Mouse (Mus musculus) lung, embryonic 16.5 days (tissue): ENCODE measurements around the gene Celsr1. TPM values are rescaled to one million over a fixed set of nuclear protein-coding genes. Genes with fewer than 3 reads are reported as not detected.
A peak's percentile ranks its signal among the peaks of the same experiment; 100 is the strongest.

ENCODE experiments used
- ATAC-seq: fragments of 200-750 bp; cut with Nextera tagmentation; 2 replicates; pipeline ENCODE4 v1.8.0; 2017; ENCODE audit warnings: low read depth, mild to moderate bottlenecking, moderate library complexity
- H3K27ac ChIP-seq: fragments of 300-500 bp; sonication (generic); 2 replicates; pipeline ENCODE4 v1.5.1; 2014; ENCODE audit warnings: mild to moderate bottlenecking, control low read depth, low read length
- H3K27me3 ChIP-seq: fragments of 300-500 bp; sonication (generic); 2 replicates; pipeline ENCODE4 v1.6.1; 2014; ENCODE audit warnings: low read depth, low read length, mixed read lengths; ENCODE audit not compliant: control insufficient read depth, insufficient read depth
- H3K36me3 ChIP-seq: fragments of 300-500 bp; sonication (generic); 2 replicates; pipeline ENCODE4 v1.6.1; 2014; ENCODE audit warnings: low read length; ENCODE audit not compliant: control insufficient read depth, insufficient read depth
- H3K4me1 ChIP-seq: fragments of 300-500 bp; sonication (generic); replicated peaks from 2 replicates; pipeline ENCODE4 v1.6.1; 2014; ENCODE audit warnings: low read length, mixed read lengths; ENCODE audit not compliant: control insufficient read depth, insufficient read depth
- H3K4me2 ChIP-seq: fragments of 300-500 bp; sonication (generic); 2 replicates; pipeline ENCODE4 v1.6.1; 2014; ENCODE audit warnings: low read depth, low read length, control low read depth
- H3K4me3 ChIP-seq: fragments of 300-500 bp; sonication (generic); 2 replicates; pipeline ENCODE4 v1.5.1; 2014; ENCODE audit warnings: mild to moderate bottlenecking, low read length, control low read depth
- H3K9ac ChIP-seq: fragments of 300-500 bp; sonication (generic); 2 replicates; pipeline ENCODE4 v1.6.1; 2014; ENCODE audit warnings: low read length, control low read depth
- H3K9me3 ChIP-seq: fragments of 300-500 bp; sonication (generic); 2 replicates; pipeline ENCODE4 v1.6.1; 2016; ENCODE audit warnings: low read length; ENCODE audit not compliant: control insufficient read depth
- WGBS: fragments of 180-500 bp; shearing (Covaris S2); extraction: QIAGEN DNeasy Blood & Tissue Kit; methylation state at CpG from one replicate; pipeline ENCODE4 v1.1.7; 2014; 5-methylcytosine and 5-hydroxymethylcytosine counted together
- polyA plus RNA-seq: library from polyadenylated mRNA; unstranded; fragments of >200 nt; fragmentation: Nextera tagmentation; extraction: Ambion mirVana; gene quantifications from 2 replicates; pipeline ENCODE4 v1.2.1, GENCODE M21; 2015

Gene Celsr1
- polyA plus RNA-seq, 1 experiment from 2014 or later = 3.6 TPM

GRCm38 (mm10) chr15:86032811-86033190 is 776 bp downstream of the Celsr1 start:
- Histone ChIP-seq H3K9me3 (peaks cover 15% of the 10 kb centered on the region), H3K9ac (peak overlapping the region; percentile 76), H3K4me2 (peak overlapping the region; percentile 81), H3K27me3 (peaks cover 26% of the 10 kb centered on the region), H3K4me3 (peak overlapping the region; percentile 67), H3K27ac (peak overlapping the region; percentile 86), H3K4me1 (peaks cover 8% of the 10 kb centered on the region; the same call in 1 of the 2 replicates), H3K36me3 (peaks cover 18% of the 10 kb centered on the region)
- under 1% methylated on average over 38 of the region's 38 CpGs for WGBS
- peak; percentile 5; the same call in 1 of the 2 replicates for ATAC-seq

GRCm38 (mm10) chr15:86029981-86030380 is 3.6 kb downstream of the Celsr1 start:
- H3K4me3 ChIP-seq = peak overlapping the region; percentile 34

GRCm38 (mm10) chr15:86027871-86028270 is 5.7 kb downstream of the Celsr1 start:
- Histone ChIP-seq H3K9me3 (peaks cover 15% of the 10 kb centered on the region), H3K9ac (peak overlapping the region; percentile 30; the same call in 1 of the 2 replicates), H3K27me3 (peaks cover 10% of the 10 kb centered on the region), H3K4me2 (peak overlapping the region; percentile 48), H3K4me3 (peak overlapping the region; percentile 34; the same call in 1 of the 2 replicates), H3K4me1 (peaks cover 16% of the 10 kb centered on the region), H3K36me3 (peaks cover 18% of the 10 kb centered on the region), H3K27ac (peak overlapping the region; percentile 33; the same call in 1 of the 2 replicates)
- no peak for ATAC-seq
- 35% methylated on average over 8 of the region's 8 CpGs for WGBS

More at GRCm38 (mm10) chr15:86029981-86030380, 3.6 kb downstream of the Celsr1 start:
- Histone ChIP-seq H3K27ac (no peak overlapping the region), H3K4me1 (peaks cover 14% of the 10 kb centered on the region), H3K36me3 (peaks cover 18% of the 10 kb centered on the region), H3K4me2 (peak overlapping the region; percentile 48), H3K27me3 (peaks cover 26% of the 10 kb centered on the region), H3K9me3 (peaks cover 15% of the 10 kb centered on the region), H3K9ac (peak overlapping the region; percentile 45; the same call in 1 of the 2 replicates)
- 53% methylated on average over 14 of the region's 14 CpGs for WGBS
- ATAC-seq = no peak

- WGBS = 57% methylated on average over 9 of the region's 9 CpGs
- peak; percentile 1; the same call in 1 of the 2 replicates for ATAC-seq
Measured at GRCm38 (mm10) chr15:86021971-86022370, 11.6 kb downstream of the Celsr1 start.

GRCm38 (mm10) chr15:86021301-86021700 is 12.3 kb downstream of the Celsr1 start:
- H3K36me3 ChIP-seq = peaks cover 3% of the 10 kb centered on the region; the same call in 1 of the 2 replicates
- no peak overlapping the region for H3K9ac ChIP-seq
- H3K4me2 ChIP-seq = no peak overlapping the region
- H3K27ac ChIP-seq = peak overlapping the region; percentile 67
- H3K9me3 ChIP-seq = peaks cover 4% of the 10 kb centered on the region; the same call in 1 of the 2 replicates
- no peak overlapping the region for H3K4me3 ChIP-seq
- ATAC-seq = peak; percentile 70
- no peaks in the 10 kb centered on the region for H3K27me3 ChIP-seq
- WGBS = 7% methylated on average over 9 of the region's 9 CpGs
- H3K4me1 ChIP-seq = peaks cover 30% of the 10 kb centered on the region

More at GRCm38 (mm10) chr15:86021971-86022370, 11.6 kb downstream of the Celsr1 start:
- Histone ChIP-seq H3K9me3 (peaks cover 4% of the 10 kb centered on the region; the same call in 1 of the 2 replicates), H3K27ac (no peak overlapping the region), H3K9ac (no peak overlapping the region), H3K36me3 (peaks cover 3% of the 10 kb centered on the region; the same call in 1 of the 2 replicates), H3K4me2 (no peak overlapping the region), H3K4me1 (peaks cover 28% of the 10 kb centered on the region), H3K4me3 (no peak overlapping the region), H3K27me3 (no peaks in the 10 kb centered on the region)

GRCm38 (mm10) chr15:86020008-86020407 is 13.6 kb downstream of the Celsr1 start:
- Histone ChIP-seq H3K4me3 (no peak overlapping the region), H3K36me3 (peaks cover 3% of the 10 kb centered on the region; the same call in 1 of the 2 replicates), H3K9me3 (peaks cover 4% of the 10 kb centered on the region; the same call in 1 of the 2 replicates), H3K27me3 (no peaks in the 10 kb centered on the region), H3K4me1 (peaks cover 32% of the 10 kb centered on the region), H3K27ac (no peak overlapping the region), H3K4me2 (no peak overlapping the region), H3K9ac (no peak overlapping the region)
- WGBS = 64% methylated on average over 8 of the region's 8 CpGs
- ATAC-seq = no peak

- Histone ChIP-seq H3K9me3 (peaks cover 7% of the 10 kb centered on the region; the same call in 1 of the 2 replicates), H3K4me2 (no peak overlapping the region), H3K4me3 (no peak overlapping the region), H3K9ac (no peak overlapping the region), H3K4me1 (peaks cover 32% of the 10 kb centered on the region), H3K27ac (no peak overlapping the region), H3K36me3 (peaks cover 3% of the 10 kb centered on the region; the same call in 1 of the 2 replicates), H3K27me3 (no peaks in the 10 kb centered on the region)
- ATAC-seq = no peak
- 98% methylated on average over 5 of the region's 5 CpGs for WGBS
Measured at GRCm38 (mm10) chr15:86018753-86019512, 14.6 kb downstream of the Celsr1 start.

- Histone ChIP-seq H3K4me1 (peaks cover 34% of the 10 kb centered on the region), H3K9ac (no peak overlapping the region), H3K4me3 (no peak overlapping the region), H3K4me2 (no peak overlapping the region), H3K27ac (no peak overlapping the region), H3K9me3 (peaks cover 7% of the 10 kb centered on the region; the same call in 1 of the 2 replicates), H3K36me3 (peaks cover 3% of the 10 kb centered on the region; the same call in 1 of the 2 replicates), H3K27me3 (no peaks in the 10 kb centered on the region)
- no peak for ATAC-seq
- 91% methylated on average over 6 of the region's 6 CpGs for WGBS
Measured at GRCm38 (mm10) chr15:86017336-86017735, 16.2 kb downstream of the Celsr1 start.

- H3K4me3 ChIP-seq = no peak overlapping the region
- peaks cover 3% of the 10 kb centered on the region; the same call in 1 of the 2 replicates for H3K36me3 ChIP-seq
- H3K4me2 ChIP-seq = no peak overlapping the region
- H3K27me3 ChIP-seq = no peaks in the 10 kb centered on the region
- peaks cover 7% of the 10 kb centered on the region; the same call in 1 of the 2 replicates for H3K9me3 ChIP-seq
- ATAC-seq = peak; percentile 35; the same call in 1 of the 2 replicates
- H3K9ac ChIP-seq = no peak overlapping the region
- 48% methylated on average over 13 of the region's 13 CpGs for WGBS
- H3K27ac ChIP-seq = no peak overlapping the region
- H3K4me1 ChIP-seq = peaks cover 26% of the 10 kb centered on the region
Measured at GRCm38 (mm10) chr15:86015860-86016541, 17.6 kb downstream of the Celsr1 start.
